Mouse (Mus musculus) spleen, adult 12 weeks (tissue): ENCODE results near the gene Rhbdl1.
"Not testable (repeated sequence)": the region's sequence is repeated elsewhere in the genome, so short reads cannot be mapped to it uniquely, and the experiment has no call there.

Source experiments
- DNase-seq: peaks from one replicate; pipeline ENCODE4 v3.0.0; 2022; ENCODE audit warnings: low spot score

Rhbdl1 gene

DNA sequence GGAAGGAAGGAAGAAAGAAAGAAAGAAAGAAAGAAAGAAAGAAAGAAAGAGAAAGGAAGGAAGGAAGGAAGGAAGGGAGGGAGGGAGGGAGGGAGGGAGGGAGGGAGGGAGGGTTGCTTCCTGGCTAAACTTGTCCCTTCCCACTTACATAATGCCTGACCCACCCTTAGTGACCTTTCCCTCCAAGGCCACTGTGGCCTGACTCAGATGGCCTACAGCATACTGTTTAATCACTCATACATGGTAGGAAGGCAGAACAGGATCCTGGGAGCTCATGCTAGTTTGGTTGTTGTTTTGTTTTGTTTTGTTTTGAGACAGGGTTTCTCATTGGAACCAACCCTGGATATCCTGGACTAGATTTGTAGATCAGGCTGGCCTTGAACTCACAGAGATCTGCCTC, 34.5 kb upstream of the Rhbdl1 start:
- not testable (repeated sequence) for DNase-seq

- no peak for DNase-seq
Observed at GRCm38 (mm10) chr17:25869954-25870353, 32.9 kb upstream of the Rhbdl1 start.

GRCm38 (mm10) chr17:25869498-25869897, 32.4 kb upstream of the Rhbdl1 start:
- no peak for DNase-seq

- peak; percentile 33 for DNase-seq
Observed at GRCm38 (mm10) chr17:25868601-25869191, 31.6 kb upstream of the Rhbdl1 start, which contains the start of gene Mcrip2. TSS of gene Mcrip2 (minus strand) at chr17:25868764.

- DNase-seq = no peak
Observed at GRCm38 (mm10) chr17:25867836-25868600, 30.9 kb upstream of the Rhbdl1 start.

DNA sequence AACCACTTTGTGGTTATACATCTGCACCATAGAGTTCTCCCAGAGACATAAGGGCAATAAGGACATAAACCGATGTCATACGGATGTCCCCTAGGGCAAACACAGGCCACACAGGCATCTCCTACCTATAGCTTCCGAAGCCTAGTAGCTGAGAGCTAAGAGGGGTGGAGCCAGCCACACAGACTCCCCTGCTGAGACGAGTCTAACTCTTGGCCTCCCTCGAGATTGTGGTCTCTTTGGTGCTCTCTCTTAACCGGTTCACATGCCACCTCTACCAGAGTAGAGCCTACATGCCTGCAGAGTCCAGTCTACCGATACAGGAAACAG, 30.4 kb upstream of the Rhbdl1 start:
- DNase-seq = no peak

- no peak for DNase-seq
Observed at GRCm38 (mm10) chr17:25866172-25866571, 29.1 kb upstream of the Rhbdl1 start.

GRCm38 (mm10) chr17:25865288-25865687, 28.2 kb upstream of the Rhbdl1 start:
- DNase-seq = no peak

- no peak for DNase-seq
Observed at GRCm38 (mm10) chr17:25864311-25864710, 27.2 kb upstream of the Rhbdl1 start.

GRCm38 (mm10) chr17:25863681-25864080, 26.6 kb upstream of the Rhbdl1 start:
- DNase-seq = no peak

DNA sequence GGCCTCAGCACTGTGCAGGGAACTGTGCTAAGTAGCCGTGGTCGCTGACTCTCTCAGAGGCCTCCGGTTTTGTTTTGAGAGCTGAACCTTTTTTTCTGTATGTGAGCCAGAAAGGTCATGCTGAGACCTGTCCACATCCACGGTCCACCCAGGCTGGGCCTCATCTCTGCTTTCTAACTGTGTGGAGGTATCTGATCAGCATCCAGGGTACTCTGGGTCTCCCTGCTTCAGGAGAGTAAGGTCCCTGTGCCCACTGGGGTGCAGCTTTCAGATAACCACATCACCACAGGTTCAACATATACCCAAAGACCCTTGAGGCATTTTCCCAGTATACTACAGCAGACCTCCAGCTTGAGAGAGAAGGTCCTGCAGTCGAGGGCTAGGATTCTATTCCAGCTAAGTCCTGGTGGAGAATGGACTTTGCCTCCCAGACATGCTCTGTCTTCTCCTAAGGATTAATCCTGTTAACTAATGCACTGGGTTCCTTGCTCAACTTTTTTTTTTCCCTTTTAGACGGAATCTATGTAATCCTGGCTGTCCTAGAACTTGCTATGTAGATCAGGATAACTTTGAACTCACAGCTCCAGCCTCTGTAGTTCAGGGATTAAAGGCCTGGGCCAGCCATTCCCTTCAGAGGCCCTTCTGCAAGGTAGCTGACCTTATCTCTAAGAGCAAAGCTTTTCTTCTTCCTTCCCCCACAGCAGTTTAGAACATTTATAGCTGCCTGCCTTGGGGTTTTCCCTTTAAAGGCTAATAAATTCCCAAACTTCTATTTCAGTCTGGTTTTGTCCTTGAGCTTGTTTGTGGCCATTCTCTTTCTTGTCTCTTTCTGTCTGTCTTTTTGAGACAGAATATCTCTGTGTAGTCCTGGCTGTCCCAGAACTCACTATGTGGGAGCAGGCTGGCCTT, 24.9 kb upstream of the Rhbdl1 start:
- no peak for DNase-seq

DNA sequence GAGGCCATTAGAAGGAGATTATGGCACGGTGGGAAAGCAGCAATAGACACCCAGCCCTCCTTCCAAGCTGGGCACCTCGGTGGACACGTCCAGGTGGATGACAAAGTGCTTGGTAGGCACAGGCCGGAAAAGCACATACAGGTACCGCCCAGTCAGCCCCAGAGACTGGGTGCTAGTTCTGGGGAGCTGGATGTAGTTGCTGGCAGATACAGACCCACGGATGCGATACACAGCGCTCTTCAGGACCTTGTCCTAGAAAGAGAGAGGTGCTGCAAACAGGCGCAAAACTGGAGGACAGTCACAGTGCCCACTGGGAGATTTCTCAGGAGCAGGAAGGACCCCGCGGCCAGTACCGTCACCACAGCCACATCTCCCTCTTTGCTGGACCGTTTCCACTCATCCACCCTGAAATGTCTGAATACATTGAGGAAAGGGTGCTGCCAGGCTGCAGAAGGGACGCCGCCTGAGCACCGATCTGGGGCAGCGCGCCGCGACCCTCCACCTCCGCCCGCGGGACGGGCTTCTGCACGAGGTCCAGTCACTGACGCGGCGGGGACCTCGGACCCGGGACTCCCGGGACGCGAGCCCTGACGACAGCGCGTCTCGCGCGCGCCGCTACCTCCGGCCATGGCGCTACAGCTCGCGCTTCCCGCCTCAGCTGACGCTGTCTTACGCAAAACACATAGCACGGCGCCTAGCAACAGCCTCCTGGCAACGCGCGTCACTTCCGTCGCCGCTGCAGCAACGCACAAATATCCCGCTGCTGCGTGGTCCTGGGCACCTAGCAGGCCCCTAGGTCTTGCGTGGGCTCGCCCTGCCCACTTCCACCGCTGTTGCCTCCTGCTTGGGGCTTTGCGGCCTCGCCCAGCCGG, 24.0 kb upstream of the Rhbdl1 start, which contains the start of gene Wdr90:
TSS of gene Wdr90 (minus strand) at position 670 of the 872 bp plus-strand sequence.
- DNase-seq = peak; percentile 81

GRCm38 (mm10) chr17:25860229-25860628, 23.1 kb upstream of the Rhbdl1 start:
- DNase-seq = no peak

- DNase-seq = peak; percentile 86
Observed at GRCm38 (mm10) chr17:25844396-25844901, 7.4 kb upstream of the Rhbdl1 start, which contains the start of gene Rhot2. TSS of gene Rhot2 (minus strand) at chr17:25844851.

- DNase-seq = peak; percentile 44
Observed at GRCm38 (mm10) chr17:25843636-25844395, 6.7 kb upstream of the Rhbdl1 start.

- no peak for DNase-seq
Observed at GRCm38 (mm10) chr17:25843122-25843521, 6.0 kb upstream of the Rhbdl1 start.

GRCm38 (mm10) chr17:25842509-25842908, 5.4 kb upstream of the Rhbdl1 start:
- DNase-seq = no peak

- DNase-seq = no peak
Observed at GRCm38 (mm10) chr17:25841117-25841880, 4.2 kb upstream of the Rhbdl1 start, which contains the start of gene Gm20683. TSS of gene Gm20683 (minus strand) at chr17:25841763.

DNA sequence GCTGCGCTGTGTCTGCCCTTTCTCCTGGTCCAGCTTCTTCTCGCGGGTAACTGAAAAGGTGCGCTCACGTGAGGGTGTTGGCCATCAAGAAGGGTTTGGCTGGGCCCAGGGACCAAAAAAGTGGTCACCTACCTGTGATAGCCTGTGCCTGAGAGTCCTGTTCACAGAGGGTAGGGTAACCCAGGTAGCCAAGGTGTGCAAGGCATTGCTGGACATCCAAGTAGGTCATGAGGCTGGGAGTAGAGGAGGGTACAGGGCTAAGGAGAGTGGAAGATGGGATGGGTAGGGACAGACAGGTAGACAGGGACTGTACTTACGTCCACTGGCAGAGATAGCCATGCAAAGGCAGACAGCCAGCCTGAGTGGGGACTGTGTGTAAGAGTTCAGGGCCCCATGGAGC, 3.4 kb upstream of the Rhbdl1 start:
- no peak for DNase-seq
